Comparison of ENCODE assay signal across 28 mouse cellular contexts in the genomic region with DNA sequence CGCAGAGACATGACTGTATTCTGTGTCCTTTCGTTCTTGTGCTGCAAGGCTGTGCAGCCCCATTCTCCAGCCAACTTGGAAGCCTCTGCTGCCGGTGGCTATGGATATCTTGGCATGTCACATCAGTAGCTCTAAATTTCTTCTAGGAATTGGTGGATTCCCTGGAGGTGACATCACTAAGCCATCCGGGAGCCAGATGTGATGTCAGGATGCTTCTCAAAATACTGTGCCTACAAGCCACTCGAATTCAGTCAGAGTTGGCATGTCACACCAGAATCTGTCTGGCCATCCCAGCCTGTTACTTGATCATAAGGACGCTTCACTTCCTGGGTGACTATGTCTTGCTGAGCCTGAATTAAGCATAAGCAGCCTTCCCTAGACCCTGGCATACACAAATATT.
A peak's percentile ranks its signal among the peaks of the same experiment; 100 is the strongest.
DNase-seq lines count a peak whose midpoint lies in the region; ATAC-seq and TF ChIP-seq lines count a peak whose summit lies in the region.
"Had no signal": no experiment of that assay in that cellular context is flagged by ENCODE, and none has a peak within 500 bp of the region (broad histone marks: within the 10 kb centered on the region; RNA-seq: fewer than 3 reads in every experiment).

No protein-coding gene starts in this region.

- no peak overlapping the region for H3K4me2 ChIP-seq in kidney, embryonic 15.5 days
- H3K4me2 ChIP-seq: embryonic facial prominence, embryonic 12.5 days; forebrain, embryonic 15.5 days; heart, embryonic 15.5 days; hindbrain, embryonic 14.5 days; liver, embryonic 12.5 days; midbrain, embryonic 15.5 days; neural tube, embryonic 15.5 days; stomach, embryonic 15.5 days had no signal

- no peak overlapping the region for H3K9ac ChIP-seq in kidney, embryonic 15.5 days
- H3K9ac ChIP-seq: embryonic facial prominence, embryonic 12.5 days; forebrain, embryonic 15.5 days; heart, embryonic 15.5 days; hindbrain, embryonic 14.5 days; liver, embryonic 12.5 days; liver, postnatal 0 days; midbrain, embryonic 15.5 days; neural tube, embryonic 15.5 days; stomach, embryonic 15.5 days had no signal

- no peak for TF ChIP-seq POLR2A in kidney, adult 2 months (IDR thresholded peaks at IDR 0.05; ENCODE audit: low read depth, low read length)

- no peak overlapping the region for H3K4me3 ChIP-seq in kidney, adult 2 months (ENCODE audit: insufficient read depth, low read depth, low read length)
- no peak overlapping the region for H3K4me3 ChIP-seq in kidney, embryonic 15.5 days (replicated peaks)
- H3K4me3 ChIP-seq: embryonic facial prominence, embryonic 12.5 days; forebrain, embryonic 15.5 days; heart, embryonic 10.5 days; heart, embryonic 15.5 days; layer of hippocampus, adult 2 months; liver, embryonic 12.5 days; midbrain, embryonic 10.5 days; midbrain, embryonic 15.5 days; neural tube, embryonic 15.5 days; stomach, embryonic 15.5 days had no signal

- no peak for ATAC-seq in kidney, embryonic 15.5 days (replicated peaks; ENCODE audit: low FRiP score)
- ATAC-seq: CD4-positive, CD25-positive, alpha-beta regulatory T cell, adult 4 months; forebrain, embryonic 15.5 days; intestine, postnatal 0 days; liver, embryonic 12.5 days; liver, postnatal 0 days; midbrain, embryonic 15.5 days had no signal

- no peaks in the 10 kb centered on the region for H3K36me3 ChIP-seq in kidney, adult 2 months (ENCODE audit: control insufficient read depth, insufficient read depth, low read length)
- H3K36me3 ChIP-seq in kidney, embryonic 15.5 days: no peaks in the 10 kb centered on the region
- H3K36me3 ChIP-seq: embryonic facial prominence, embryonic 12.5 days; forebrain, embryonic 15.5 days; heart, embryonic 10.5 days; heart, embryonic 15.5 days; liver, embryonic 12.5 days; midbrain, embryonic 10.5 days; midbrain, embryonic 15.5 days; neural tube, embryonic 15.5 days; stomach, embryonic 15.5 days had no signal

- H3K9me3 ChIP-seq in kidney, embryonic 15.5 days (replicated peaks): no peaks in the 10 kb centered on the region
- H3K9me3 ChIP-seq: embryonic facial prominence, embryonic 12.5 days; forebrain, embryonic 15.5 days; heart, embryonic 10.5 days; heart, embryonic 15.5 days; liver, embryonic 12.5 days; midbrain, embryonic 10.5 days; midbrain, embryonic 15.5 days; neural tube, embryonic 15.5 days; stomach, embryonic 15.5 days had no signal

- no peak for TF ChIP-seq CTCF in kidney, adult 2 months (conservative IDR thresholded peaks at IDR 0.05; ENCODE audit: insufficient read depth, insufficient read length, low read depth, low read length)

- no peaks in the 10 kb centered on the region for H3K27me3 ChIP-seq in kidney, adult 2 months (replicated peaks; ENCODE audit: control insufficient read depth, insufficient read depth, low read length)
- no peaks in the 10 kb centered on the region for H3K27me3 ChIP-seq in kidney, embryonic 15.5 days
- H3K27me3 ChIP-seq: embryonic facial prominence, embryonic 12.5 days; forebrain, embryonic 15.5 days; heart, embryonic 15.5 days; liver, embryonic 12.5 days; midbrain, embryonic 15.5 days; neural tube, embryonic 15.5 days; stomach, embryonic 15.5 days had no signal

- intact Hi-C loops in heart, postnatal 10 days (cut with DNase I): no loop called here

- H3K27ac ChIP-seq in kidney, adult 2 months (ENCODE audit: insufficient read depth, low read depth, low read length): no peak overlapping the region
- H3K27ac ChIP-seq in kidney, embryonic 15.5 days: no peak overlapping the region
- H3K27ac ChIP-seq: embryonic facial prominence, embryonic 12.5 days; forebrain, embryonic 15.5 days; heart, embryonic 10.5 days; heart, embryonic 15.5 days; hindbrain, embryonic 14.5 days; layer of hippocampus, adult 2 months; liver, embryonic 12.5 days; midbrain, embryonic 10.5 days; midbrain, embryonic 15.5 days; neural tube, embryonic 15.5 days; stomach, embryonic 15.5 days had no signal

- 79% methylated on average over 6 of the region's 6 CpGs for WGBS in kidney, adult 2 months
- 80% methylated on average over 6 of the region's 6 CpGs for WGBS in kidney, embryonic 15.5 days

- DNase-seq in heart, postnatal 10 days: peak; percentile 42 to 46
- no peak for DNase-seq in heart, adult 11 months
- peak; percentile 21 for DNase-seq in kidney, adult 2 months
- peak; percentile 22 for DNase-seq in gastrocnemius, postnatal 10 days
- peak; percentile 38 for DNase-seq in gastrocnemius, postnatal 25 days
- DNase-seq in layer of hippocampus, postnatal 25 days (ENCODE audit: extremely low spot score in 1 of 2, low spot score in 1 of 2): no peak
- DNase-seq in embryo, embryonic 11 days: no peak
- DNase-seq: adrenal gland, postnatal 14 days; cerebellum, adult 11-12 months; cerebellum, postnatal 25 days; kidney, postnatal 14 days; left cerebral cortex, postnatal 4 days; liver, postnatal 0 days; right cerebral cortex, postnatal 14 days had no signal

- H3K4me1 ChIP-seq in kidney, adult 2 months (ENCODE audit: control insufficient read depth, insufficient read depth, low read length): no peaks in the 10 kb centered on the region
- H3K4me1 ChIP-seq in kidney, embryonic 15.5 days: peaks cover 10% of the 10 kb centered on the region
- H3K4me1 ChIP-seq: heart, embryonic 15.5 days; liver, embryonic 12.5 days; stomach, embryonic 15.5 days had no signal

Comparison
In these comparisons a context has a peak if more than half of its experiments do, and no peak if none do; other contexts are left out.
1. DNase-seq: peak in heart, postnatal 10 days (2 of 2), kidney, adult 2 months (single experiment), gastrocnemius, postnatal 10 days (single experiment) and gastrocnemius, postnatal 25 days (single experiment); none in heart, adult 11 months (single experiment), layer of hippocampus, postnatal 25 days (0 of 2) and embryo, embryonic 11 days (single experiment).